Mouse (Mus musculus) frontal cortex, postnatal 10 days (tissue): Measurements from ENCODE around the gene Ube2l3.
"Not testable (repeated sequence)": the region's sequence is repeated elsewhere in the genome, so short reads cannot be mapped to it uniquely, and the experiment has no call there.

Source experiments
- DNase-seq, 2 experiments: peaks; one replicate each; pipeline ENCODE4 v3.0.0; 2022; ENCODE audit warnings: low spot score in 2 of 2, mixed read lengths in 1 of 2

Gene Ube2l3

DNA sequence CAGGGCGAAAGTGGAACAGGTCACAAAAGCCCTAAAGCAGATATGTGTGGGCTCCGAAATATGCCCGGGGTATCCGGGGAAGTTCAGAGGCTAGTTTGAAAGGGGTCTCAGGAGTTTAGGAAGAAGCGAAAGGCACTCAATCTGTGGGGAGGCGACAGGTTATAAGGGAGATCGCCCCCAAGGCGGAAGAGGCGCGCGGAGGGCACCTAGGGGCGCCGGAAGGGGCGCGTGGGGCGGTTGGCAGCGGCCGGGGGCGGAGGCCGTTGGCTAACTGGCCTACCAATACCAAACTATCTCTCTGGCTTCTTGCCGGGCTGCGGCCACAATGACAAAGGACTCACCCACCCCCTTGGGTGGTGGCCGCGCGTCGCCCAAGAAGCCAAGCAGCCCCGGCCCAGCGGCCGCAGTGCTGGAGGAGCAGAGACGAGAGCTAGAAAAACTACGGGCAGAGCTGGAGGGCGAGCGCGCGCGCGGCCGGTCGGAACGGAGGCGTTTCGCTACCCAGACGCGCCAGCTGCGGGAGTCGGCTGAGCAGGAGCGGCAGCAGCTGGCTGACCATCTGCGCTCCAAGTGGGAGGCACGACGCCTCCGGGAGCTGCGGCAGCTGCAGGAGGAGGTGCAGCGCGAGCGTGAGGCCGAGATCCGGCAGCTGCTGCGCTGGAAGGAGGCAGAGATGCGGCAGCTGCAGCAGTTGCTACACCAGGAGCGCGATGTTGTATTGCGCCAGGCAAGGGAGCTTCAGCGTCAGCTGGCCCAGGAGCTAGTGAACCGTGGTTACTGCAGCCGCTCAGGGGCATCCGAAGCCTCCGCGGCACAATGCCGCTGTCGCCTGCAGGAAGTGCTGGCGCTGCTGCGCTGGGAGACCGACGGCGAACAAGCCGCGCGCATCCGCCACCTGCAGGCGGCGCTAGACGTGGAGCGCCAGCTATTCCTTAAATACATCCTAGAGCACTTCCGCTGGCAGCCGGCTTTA, 6.2 kb upstream of the Ube2l3 start, which contains the start of gene Rimbp3:
TSS of gene Rimbp3 (plus strand) at position 215 of the 973 bp plus-strand sequence.
- DNase-seq, result peak; percentile 72 to 84

DNA sequence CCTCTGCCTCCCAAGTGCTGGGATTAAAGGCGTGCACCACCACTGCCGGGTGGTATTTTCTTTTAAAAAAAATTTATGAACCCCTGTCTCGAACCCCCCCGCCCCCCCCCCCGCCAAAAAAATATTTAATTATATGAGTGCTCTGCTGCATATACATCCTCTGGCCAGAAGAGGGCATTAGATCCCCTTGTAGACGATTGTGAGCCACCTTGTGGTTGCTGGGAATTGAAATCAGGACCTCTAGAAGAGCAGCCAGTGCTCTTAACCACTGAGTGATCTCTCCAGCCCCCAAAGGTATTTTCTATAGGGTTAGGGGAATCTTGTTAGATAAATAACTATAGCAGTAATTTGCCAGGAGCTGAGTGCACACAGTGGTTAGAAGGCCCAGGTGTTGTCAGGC, 2.5 kb upstream of the Ube2l3 start:
- no peak for DNase-seq

DNA sequence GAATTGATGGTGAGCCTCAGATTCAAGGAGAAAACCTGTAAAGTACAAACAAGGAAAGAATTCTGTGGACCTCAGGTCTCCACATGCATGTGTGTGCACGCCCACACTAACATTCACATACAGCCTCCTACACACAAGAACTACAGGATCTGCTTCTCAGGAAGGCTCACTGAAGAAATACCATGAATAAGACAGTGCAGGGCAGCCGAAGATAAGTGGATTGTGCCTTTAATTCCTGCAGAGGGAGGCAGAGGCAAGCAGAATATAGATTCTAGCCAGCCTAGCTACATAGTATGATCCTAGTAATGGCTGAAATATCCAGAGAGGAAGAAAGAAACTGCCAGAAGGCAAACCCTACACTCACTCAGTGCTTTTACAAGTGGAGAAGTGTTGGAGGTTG, 472 bp downstream of the Ube2l3 start:
- no peak for DNase-seq

DNA sequence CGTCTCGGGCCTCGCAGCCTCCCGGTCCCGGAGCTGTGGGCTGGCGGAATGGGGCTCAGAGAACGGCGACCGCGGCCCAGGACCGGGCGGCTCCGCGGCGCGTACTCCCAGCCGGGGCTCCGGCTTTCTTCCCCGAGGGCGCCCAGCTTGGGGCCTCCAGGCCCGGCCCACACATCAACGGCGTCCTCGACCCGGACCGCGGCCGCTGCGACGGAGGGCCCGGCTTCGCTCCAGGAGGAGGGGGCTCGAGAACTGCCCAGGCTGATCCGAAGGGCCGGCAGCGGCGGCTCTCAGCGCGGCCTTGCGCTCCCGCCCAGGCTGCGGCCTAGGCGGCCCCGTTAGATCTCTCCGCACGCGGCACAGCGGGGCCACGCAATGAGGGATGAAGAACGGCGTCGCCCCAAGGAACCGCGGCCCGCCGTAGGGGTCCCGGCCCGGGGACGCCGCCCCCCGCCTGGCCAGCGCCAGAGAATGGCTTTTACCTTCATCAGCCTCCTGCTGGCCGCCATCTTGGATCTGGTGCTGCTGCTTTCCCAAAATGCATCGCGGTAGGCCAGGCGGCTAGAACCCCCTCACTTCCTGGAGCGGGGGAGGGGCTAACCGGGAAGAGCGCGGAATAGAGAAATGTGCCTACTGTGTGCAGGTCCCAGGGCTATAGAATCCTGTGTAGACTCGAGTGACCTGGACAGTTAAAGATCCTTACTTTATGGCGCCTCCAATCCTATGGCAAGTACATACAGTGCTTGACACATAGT, 1.3 kb downstream of the Ube2l3 start:
- peak; percentile 74 to 84 for DNase-seq

DNA sequence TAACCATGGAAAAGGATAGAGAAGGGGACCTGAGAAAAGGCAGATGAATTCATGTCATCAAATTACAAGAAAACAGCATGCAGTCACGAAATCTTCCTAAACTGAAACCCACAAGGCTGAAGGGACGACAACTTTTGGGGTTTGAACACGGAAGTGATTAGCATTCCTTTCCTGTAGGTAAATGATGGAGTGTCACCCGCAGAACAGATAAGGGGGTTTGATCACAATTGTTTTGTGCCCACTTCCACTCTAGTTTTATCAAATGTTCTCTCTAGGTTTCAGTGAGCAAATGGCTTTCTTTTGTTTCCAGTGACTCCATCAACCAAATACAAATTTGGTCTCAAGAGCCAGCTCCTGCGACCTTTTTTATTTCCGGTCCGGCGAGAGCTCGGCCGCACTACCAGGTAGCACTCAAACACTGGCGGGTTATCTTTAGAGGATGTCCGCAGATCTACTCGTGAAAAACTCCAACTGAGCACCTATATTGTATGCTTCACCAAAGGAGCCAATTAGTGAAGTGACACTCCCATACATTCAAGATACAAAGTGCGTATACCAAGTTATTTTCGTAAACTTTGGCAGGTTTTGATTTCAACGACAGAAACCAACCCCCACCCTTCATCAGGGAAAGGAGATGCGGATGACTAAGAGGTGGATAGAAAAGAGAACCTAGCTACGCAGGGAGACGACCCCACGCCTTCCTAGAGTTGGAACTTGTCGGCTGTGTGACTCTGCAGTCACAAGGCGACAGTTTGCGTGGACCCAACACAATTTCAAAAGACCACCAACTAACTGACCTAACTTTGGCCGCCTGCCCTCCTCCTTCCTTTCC, 2.1 kb downstream of the Ube2l3 start:
- no peak for DNase-seq

DNA sequence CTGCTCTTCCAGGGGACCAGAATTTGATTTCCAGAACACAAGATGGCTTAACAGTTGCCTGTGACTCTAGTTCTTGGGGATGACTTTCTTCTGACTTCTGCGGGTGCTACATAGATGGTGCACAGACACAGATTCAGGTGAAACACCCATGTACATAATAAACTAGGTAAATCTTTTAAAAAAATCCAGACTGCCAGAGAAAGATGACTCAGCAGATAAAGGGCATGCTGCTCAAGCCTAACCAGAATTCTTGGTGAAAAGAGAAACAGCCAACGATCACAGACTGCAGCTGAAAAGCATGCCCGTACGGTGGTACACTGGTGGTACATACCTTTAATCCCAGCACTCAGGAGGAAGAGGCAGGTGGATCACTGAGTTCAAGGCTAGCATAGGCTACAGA, 8.6 kb downstream of the Ube2l3 start:
- no peak for DNase-seq

DNA sequence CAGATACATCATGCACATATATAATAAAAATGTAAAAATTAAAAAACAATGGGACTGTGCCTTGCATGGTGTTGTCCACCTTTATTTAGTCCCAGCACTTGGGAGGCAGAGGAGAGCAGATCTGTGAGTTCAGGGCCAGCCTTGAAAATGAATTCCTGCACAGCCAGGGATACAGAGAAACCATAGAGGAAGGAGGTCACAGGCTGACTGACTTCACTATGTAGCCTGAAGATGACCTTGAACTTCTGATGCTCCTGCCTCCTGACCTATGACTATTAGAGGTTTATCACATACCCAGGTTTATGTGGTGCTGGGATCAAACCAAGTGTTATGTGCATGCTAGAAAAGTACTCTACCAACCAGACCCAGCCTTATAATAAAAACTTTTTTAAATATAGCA, 17.0 kb downstream of the Ube2l3 start:
- no peak for DNase-seq

DNA sequence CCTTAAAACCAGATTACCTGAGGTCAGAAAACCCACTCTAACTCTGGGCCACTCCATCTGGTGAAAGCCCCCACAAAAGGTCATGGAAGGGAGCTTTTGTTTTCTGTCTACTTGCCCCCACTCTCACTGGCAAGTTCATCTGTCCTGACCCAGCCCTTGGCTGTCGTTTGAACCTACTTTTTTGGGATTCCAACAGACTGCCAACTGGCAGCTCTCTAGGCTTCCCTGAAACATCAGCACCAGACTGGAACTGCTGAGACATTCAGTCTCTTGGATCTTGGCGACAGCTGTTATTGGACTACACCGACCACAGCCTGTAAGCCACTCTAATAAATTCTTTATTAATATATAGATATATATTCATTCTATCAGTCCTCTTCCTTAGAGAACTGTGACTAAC, 19.4 kb downstream of the Ube2l3 start:
- DNase-seq, result no peak

DNA sequence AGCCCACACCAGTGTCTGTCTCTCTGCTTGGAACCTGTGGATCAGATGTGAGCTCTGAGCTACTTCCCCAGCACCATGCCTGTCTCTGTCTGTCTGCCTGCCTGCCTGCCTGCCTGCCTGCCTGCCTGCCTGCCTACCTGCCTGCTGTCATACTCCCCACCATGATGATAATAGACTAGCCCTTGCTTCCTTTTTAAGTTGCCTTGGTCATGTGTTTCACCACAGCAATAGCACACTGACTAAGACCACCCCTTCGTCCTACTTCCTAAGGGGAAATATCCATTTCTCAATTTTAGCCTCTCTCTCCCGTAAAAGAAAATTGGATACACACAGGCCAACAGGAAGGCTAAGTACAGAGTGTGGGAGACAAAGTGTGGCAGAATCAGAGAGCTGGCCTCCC, 20.3 kb downstream of the Ube2l3 start:
- no peak for DNase-seq

DNA sequence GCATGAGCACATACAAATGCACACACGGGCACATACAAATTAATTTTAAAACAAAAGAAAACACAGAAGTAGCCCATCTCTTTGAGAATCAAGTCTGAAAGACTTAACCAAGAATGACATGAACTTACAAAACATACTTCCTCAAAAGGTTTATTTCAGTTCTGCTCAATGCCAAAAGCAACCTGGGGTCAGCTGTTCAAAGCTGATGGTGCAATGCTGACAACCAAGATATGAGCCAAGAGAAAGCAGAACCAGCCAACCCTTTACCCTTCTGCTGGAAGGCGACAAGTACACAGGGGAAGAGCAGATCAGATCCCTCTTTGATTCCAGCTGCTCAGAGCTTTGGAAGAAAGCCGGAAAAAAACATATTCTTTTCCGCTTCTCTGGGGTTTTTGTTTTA, 21.1 kb downstream of the Ube2l3 start:
- no peak for DNase-seq

DNA sequence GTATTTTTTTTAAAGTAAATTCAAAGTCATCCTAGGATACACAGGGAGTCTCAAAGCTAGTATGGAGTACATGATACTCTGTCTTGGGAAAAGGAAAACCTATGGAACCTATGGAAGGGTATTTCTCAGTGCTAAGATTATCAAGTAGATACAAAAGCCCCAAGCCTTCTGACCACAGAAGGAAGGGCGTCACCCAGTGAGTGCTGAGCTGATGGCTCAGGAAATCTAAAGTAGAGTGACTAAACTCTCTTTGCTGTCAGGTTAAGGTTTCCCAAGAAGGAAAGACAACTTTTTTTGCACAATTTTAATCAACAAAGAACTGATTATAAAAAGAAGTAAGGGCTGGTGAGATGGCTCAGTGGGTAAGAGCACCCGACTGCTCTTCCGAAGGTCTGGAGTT, 22.7 kb downstream of the Ube2l3 start:
- DNase-seq, result no peak

DNA sequence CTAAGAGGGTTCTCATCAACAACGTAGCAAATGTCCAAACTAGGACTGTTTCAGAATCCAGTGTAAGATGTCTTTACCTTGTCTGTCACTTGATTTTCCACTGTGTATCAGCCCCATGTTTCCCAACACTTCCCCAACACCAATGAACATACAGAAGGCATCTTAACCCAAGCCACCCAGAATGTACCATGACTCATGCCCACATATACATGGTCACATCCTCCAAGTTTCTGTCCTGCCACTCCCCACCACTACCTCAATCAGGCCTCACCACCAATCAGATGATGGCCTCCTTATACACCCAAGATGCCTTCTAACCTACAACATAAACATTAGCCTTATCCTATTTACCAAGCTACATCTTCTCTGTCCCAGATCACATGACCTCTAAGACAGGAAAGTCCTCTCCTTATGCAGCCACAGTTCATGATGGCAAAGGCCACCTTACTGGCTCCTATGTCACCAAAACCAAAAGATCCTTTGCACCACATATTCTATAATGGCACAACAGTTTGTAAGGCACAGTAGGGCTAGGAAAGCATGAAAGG, 24.8 kb downstream of the Ube2l3 start:
- no peak for DNase-seq

DNA sequence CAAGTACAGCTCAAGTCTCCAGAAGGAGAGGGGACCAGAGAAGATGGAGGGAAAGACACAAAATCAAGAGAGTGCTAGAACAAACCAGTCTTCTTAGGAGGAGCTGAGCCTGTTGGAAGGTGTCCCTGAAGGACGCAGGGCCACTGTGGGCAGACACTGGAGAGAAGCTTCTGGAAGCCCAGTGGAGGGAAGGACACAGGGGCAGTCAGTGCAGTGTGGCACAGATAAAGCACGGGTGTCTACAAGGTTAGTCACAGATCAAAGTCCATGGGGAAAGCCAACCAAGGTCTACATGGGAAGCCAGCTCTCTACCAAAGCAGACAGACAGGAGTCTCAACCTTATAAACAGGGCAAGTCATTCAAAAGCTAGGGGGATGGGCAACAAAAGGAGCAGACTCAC, 26.7 kb downstream of the Ube2l3 start:
- no peak for DNase-seq

DNA sequence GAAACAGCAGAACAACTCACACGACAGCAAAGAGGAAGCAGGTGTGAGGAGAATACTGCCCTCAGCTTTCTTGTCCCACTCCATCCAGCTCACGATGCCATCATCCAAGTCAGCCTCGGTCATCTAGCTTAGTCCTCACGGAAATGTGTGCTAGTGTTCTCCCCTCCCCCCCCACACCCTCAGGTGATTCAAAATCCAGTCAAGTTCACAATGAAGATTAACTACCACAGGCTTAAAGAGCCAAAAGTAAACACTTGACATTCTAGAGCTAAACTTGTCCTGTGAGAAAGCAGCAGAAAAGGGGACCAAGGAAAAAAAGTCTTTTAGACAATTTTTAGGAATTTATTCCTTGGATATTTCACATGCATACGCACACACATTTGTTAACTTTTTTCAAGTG, 34.4 kb downstream of the Ube2l3 start:
- no peak for DNase-seq

DNA sequence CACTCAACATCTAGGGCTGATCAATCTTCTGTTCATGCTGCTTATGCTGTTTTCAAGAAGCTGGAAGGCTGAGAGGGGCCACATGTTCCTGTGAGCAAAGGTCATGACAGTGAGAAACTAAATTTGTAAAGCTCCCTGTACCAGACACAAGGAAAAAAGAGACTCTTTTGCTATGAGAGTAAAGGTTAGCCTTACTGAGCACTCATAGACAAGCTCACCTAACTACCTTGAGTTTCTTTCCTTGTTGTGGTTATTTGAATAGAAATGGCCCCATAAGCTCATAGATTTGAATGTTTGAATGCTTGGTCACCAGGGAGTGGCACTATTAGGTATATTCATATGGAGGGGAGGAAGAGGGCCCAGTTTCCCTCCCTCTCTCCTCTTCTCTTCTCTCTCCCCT, 35.3 kb downstream of the Ube2l3 start:
- DNase-seq, result no peak

DNA sequence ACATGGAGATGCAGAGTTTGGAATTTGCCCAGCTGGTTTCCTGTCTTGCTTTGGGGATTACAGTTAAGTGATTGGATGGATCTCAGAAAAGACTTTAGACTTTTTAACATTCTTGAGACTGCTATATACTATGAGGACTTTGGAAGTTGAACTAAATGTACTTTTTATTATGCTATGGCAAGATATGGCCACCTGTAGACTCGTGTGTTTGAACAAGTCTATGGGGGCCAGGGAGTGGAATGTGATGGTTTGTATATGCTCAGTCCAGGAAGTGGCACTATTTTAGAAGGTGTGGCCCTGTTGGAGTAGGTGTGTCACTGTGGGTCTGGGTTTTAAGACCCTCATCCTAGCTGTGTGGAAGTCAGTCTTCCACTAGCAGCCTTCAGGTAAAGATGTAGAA, 37.0 kb downstream of the Ube2l3 start:
- DNase-seq, result not testable (repeated sequence)

DNA sequence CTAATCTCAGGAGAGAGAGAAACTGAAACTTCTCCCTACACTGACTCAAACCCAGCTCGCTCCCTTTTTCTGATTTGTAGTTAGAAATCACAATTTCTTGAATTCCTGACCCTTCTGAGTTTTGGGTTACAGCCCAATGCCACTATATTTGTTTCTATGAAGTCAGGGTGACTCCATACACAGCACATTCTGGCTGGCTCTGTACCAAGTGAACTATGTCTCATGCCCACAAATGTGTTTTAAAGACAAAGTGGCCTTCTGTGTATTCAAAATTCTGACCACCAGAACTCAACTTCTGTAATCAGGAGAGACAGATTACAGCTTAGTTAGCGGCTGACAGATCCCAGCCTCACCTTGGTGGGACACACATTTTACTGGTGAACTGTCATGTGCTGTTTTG, 48.1 kb downstream of the Ube2l3 start:
- DNase-seq, result no peak

DNA sequence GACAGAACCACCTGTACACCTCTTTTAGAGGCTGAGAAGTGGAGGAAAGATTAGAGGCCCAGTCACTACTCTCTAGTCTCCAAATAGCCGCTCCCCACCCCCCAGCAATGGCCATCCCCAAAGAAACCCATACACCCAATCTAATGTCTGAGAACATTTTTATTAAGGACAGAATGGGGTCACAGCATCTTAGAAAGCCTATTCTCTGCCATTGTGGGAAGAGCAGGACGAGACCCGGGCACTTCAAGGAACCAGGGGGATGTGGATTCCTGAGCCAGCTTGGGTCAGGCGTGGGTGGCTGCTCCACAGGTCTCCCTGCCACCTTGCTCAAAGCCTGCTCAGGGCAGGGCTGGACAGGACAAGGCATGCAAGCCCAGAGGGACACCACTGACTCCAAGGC, 50.6 kb downstream of the Ube2l3 start:
- DNase-seq, result no peak

DNA sequence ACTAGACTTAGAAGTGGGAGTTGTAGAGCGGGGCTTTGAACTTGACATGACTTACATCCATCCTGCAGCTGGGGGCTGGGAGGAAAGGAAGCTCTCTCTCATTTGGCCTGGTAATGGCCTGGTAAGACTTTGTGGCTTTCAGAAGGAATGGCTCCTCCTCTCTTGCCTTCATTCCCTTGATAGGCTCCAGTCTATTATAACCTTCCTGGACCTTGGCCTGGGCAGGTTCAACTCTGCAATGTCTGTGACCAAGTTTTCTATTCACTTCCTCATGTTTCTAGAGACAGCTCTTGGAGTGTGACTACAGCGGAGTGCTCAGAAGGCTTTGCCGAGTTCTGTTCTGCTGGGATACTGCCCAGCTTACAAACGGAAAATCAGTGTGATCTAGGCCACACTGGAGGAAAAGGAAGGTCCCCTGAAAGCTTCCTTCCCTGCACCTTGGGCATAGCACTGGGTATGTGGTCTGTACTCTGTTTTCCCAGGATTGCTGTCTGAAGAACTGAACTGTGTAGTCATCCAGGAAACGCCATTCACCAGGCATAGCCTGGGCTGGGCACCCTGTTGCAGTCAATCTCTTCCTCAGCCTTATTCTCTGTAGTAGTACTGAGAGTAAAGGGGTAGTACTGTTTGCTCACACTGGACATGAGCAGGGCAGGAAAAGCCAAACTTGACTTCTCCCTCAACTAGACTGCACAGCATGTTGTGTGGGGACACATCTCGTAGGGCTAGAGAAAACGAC, 51.8 kb downstream of the Ube2l3 start:
- DNase-seq, result no peak

DNA sequence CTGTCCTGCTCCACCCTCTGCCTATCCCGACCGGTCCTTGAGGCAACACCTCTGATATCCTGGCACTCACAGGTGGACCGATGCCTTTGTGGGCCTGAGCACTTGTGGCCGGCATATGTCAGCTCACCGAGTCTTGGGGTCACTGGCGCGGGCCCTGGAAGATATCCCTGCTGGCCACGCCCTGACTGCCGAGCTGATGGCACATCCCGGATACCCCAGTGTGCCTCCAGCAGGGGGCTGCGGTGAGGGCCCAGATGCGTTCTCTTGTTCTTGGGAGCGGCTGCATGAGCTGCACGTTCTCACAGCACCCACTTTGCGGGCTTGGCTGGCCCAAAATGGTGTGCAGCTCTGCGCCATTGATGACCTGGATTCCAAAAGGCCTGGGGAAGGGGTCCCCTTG, 54.4 kb downstream of the Ube2l3 start:
- DNase-seq, result peak; percentile 33 to 42

DNA sequence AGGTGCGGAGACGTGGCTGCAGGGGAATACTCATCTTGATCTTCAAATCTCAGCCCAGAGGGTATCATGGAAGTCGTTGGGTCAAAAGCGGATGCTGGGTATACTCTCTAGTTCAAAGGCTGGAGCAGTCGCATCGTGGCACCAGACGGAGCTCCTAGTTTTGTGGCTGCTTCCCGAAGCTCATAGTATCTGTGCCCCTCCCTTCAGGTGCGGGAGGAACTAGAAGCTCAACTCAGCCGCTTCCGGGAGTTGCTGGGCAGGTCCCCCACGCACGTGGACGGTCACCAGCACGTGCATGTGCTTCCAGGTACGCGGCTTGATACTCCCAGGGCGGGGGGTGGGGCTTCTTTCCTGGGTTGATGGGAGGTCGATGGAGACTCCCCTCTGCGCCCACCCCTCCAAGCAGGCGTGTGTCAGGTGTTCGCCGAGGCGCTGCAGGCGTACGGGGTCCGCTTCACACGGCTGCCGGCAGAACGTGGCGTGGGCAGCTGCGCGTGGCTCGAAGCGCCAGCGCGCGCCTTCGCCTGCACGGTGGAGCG, 55.0 kb downstream of the Ube2l3 start:
- peak in 1 of 2 experiments; percentile 40 for DNase-seq
